Mouse (Mus musculus): ENCODE data around the gene Snrpd2. TPM values are rescaled to one million over a fixed set of nuclear protein-coding genes. Genes with fewer than 3 reads are reported as not detected.
A peak's percentile ranks its signal among the peaks of the same experiment; 100 is the strongest.

Snrpd2 gene
- polyA plus RNA-seq, 1 experiment from 2014 or later = 144 TPM

DNA sequence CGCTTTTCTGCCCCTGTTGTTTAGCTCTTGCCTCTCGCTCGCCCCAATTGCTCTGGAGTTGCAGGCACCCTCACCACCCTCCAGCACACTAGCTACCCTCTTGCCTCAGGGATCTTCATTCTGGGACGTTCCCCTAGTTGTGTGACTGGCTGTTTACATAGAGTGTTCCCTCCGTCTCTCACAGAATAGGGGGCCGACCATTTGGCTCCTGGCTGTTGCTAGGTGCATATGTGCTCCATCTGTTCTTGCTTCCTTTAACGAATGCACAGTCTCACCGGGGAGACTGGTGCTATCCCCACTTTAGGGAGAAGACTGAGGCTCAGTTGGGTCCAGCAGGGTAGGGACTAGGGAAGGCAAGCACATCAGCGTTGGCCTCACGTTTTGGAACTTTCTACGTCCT is 9.1 kb downstream of the Snrpd2 start:
- H3K36me3 ChIP-seq (ENCODE audit: control insufficient read depth, insufficient read depth, low read length) = peaks cover 8% of the 10 kb centered on the region
- ATAC-seq (ENCODE audit: low read depth) = no peak
- H3K27ac ChIP-seq (ENCODE audit: low read length) = no peak overlapping the region
- 57% methylated on average over 11 of the region's 11 CpGs for WGBS
- H3K4me2 ChIP-seq (ENCODE audit: low read depth, low read length) = no peak overlapping the region
- no peak overlapping the region for H3K9ac ChIP-seq (ENCODE audit: low read length)
- no peaks in the 10 kb centered on the region for H3K9me3 ChIP-seq (ENCODE audit: control insufficient read depth, low read length)
- no peak overlapping the region for H3K4me3 ChIP-seq (ENCODE audit: low read length)
- H3K27me3 ChIP-seq (ENCODE audit: control insufficient read depth, insufficient read depth, low read depth, low read length) = peaks cover 9% of the 10 kb centered on the region
- peaks cover 16% of the 10 kb centered on the region; the same call in 1 of the 2 replicates for H3K4me1 ChIP-seq (replicated peaks; ENCODE audit: control insufficient read depth, insufficient read depth, low read length)

DNA sequence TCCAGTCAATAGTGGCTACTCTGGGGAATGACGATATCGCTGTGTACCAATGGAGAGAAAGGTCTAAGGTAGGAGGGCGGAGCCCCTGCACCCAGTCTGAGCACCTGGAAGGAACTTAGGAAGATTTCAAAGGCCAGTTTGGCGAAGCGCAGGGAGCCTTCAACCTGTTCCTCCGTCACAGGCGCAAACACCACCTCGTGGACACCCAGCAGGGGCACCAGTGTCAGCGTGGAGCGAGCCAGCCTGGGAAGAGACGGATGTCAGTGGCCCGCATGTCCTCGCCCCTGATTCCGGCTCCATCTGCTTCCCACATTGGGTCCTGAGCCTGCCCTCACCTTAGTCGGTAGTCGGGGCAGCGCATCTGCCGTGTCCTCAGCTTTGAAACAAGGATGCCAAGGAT is 9.9 kb downstream of the Snrpd2 start:
- H3K4me3 ChIP-seq (ENCODE audit: low read length) = peak overlapping the region; percentile 46
- peaks cover 21% of the 10 kb centered on the region for H3K4me1 ChIP-seq (replicated peaks; ENCODE audit: control insufficient read depth, insufficient read depth, low read length)
- H3K27me3 ChIP-seq (ENCODE audit: control insufficient read depth, insufficient read depth, low read depth, low read length) = peaks cover 11% of the 10 kb centered on the region
- peak overlapping the region; percentile 3; the same call in 1 of the 2 replicates for H3K9ac ChIP-seq (ENCODE audit: low read length)
- no peaks in the 10 kb centered on the region for H3K9me3 ChIP-seq (ENCODE audit: control insufficient read depth, low read length)
- ATAC-seq (ENCODE audit: low read depth) = no peak
- peak overlapping the region; percentile 77 for H3K4me2 ChIP-seq (ENCODE audit: low read depth, low read length)
- 10% methylated on average over 18 of the region's 18 CpGs for WGBS
- H3K27ac ChIP-seq (ENCODE audit: low read length) = no peak overlapping the region
- peaks cover 3% of the 10 kb centered on the region for H3K36me3 ChIP-seq (ENCODE audit: control insufficient read depth, insufficient read depth, low read length)

DNA sequence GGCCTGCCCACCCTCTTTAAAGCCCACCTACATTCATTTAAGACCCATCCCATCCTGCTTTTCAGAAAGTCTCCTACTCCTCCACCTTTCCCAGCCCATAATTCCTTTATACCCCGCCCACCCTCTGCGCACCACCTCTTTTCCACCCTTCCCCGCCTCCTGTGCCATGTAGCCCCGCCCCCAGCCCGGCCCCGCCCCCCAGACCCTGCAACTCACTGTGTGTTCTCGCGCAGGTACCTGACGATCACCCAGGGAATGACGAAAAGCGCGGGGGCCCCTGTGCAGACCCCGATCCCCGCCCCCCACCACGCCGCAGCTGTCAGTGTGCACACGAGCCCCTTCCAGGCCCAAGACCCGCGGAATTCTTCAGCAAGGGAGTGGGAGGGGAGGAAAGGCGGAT is 10.6 kb downstream of the Snrpd2 start:
- peaks cover 15% of the 10 kb centered on the region for H3K27me3 ChIP-seq (ENCODE audit: control insufficient read depth, insufficient read depth, low read depth, low read length)
- H3K36me3 ChIP-seq (ENCODE audit: control insufficient read depth, insufficient read depth, low read length) = no peaks in the 10 kb centered on the region
- H3K4me2 ChIP-seq (ENCODE audit: low read depth, low read length) = peak overlapping the region; percentile 77
- peak overlapping the region; percentile 46 for H3K4me3 ChIP-seq (ENCODE audit: low read length)
- ATAC-seq (ENCODE audit: low read depth) = peak; percentile 49
- no peak overlapping the region for H3K27ac ChIP-seq (ENCODE audit: low read length)
- H3K4me1 ChIP-seq (replicated peaks; ENCODE audit: control insufficient read depth, insufficient read depth, low read length) = peaks cover 28% of the 10 kb centered on the region
- H3K9me3 ChIP-seq (ENCODE audit: control insufficient read depth, low read length) = no peaks in the 10 kb centered on the region
- H3K9ac ChIP-seq (ENCODE audit: low read length) = peak overlapping the region; percentile 63
- 1% methylated on average over 20 of the region's 20 CpGs for WGBS

DNA sequence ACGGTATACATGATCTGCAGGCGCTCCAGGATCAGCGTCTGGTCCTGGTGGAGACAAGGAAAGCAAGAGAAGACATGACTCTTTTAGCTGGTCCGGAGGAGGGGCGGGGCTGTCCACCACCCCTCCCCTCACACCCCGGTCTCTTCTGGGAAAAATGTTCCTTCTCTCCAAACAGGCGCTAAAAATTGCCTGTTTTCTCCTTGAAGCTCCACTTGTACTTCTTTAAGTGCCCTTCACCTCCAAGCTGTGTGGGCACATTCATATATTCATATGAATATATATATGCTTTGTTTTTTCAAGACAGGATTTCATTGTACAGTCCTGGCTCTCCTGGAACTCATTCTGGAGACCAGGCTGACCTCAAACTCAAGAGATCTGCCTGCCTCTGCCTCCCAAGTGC is 13.4 kb downstream of the Snrpd2 start:
- Histone ChIP-seq H3K27me3 (ENCODE audit: control insufficient read depth, insufficient read depth, low read depth, low read length) (peaks cover 15% of the 10 kb centered on the region), H3K9me3 (ENCODE audit: control insufficient read depth, low read length) (0 out of 2 replicates have a peak, but pooled peaks cover 4% of the 10 kb centered on the region), H3K27ac (ENCODE audit: low read length) (no peak overlapping the region), H3K36me3 (ENCODE audit: control insufficient read depth, insufficient read depth, low read length) (no peaks in the 10 kb centered on the region), H3K9ac (ENCODE audit: low read length) (no peak overlapping the region), H3K4me2 (ENCODE audit: low read depth, low read length) (no peak overlapping the region), H3K4me3 (ENCODE audit: low read length) (no peak overlapping the region), H3K4me1 (replicated peaks; ENCODE audit: control insufficient read depth, insufficient read depth, low read length) (peaks cover 29% of the 10 kb centered on the region)
- ATAC-seq (ENCODE audit: low read depth) = no peak
- 61% methylated on average over 7 of the region's 7 CpGs for WGBS

DNA sequence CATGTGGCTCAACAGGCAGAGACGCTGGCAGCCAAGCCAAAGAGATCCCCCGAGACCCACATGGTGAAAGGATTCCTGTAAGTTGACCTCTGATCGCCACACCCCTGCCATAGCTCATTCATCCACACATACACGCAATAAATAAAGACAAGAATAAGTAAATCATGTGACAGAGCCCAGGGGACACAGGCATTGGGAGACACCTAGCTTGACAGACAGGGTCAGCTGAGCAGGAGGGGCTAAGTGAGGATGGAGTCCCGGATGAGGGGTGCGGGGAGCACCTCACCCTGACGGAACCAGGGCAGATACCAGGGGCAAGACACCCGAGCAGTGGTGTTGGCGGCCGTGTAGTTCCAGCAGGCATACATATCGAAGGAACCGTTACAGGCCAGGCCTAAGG is 14.2 kb downstream of the Snrpd2 start:
- Histone ChIP-seq H3K4me3 (ENCODE audit: low read length) (no peak overlapping the region), H3K9ac (ENCODE audit: low read length) (no peak overlapping the region)
- WGBS = 21% methylated on average over 12 of the region's 12 CpGs

DNA sequence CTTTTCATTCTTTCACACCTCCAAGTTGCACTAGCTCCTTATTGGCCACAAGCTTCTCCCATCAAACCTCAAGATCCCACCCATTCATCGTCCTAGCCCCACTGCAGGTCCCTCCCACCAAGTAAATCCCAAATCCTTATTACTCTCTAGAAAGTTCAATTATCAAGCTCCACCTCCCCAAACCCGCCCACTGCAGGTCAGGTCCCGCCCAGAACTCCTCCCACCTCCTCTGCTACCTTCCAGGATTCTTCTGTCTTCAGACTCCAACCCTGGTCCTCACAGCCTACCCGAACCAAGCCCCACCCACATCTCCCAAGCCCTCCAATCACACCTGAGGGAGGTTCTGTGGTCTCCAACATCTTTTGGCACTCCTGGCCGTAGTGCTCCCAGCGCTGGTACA is 14.7 kb downstream of the Snrpd2 start:
- no peak overlapping the region for H3K27ac ChIP-seq (ENCODE audit: low read length)
- no peaks in the 10 kb centered on the region for H3K36me3 ChIP-seq (ENCODE audit: control insufficient read depth, insufficient read depth, low read length)
- H3K27me3 ChIP-seq (ENCODE audit: control insufficient read depth, insufficient read depth, low read depth, low read length) = peaks cover 14% of the 10 kb centered on the region
- 0% methylated on average over 6 of the region's 6 CpGs for WGBS
- 0 out of 2 replicates have a peak, but pooled peaks cover 4% of the 10 kb centered on the region for H3K9me3 ChIP-seq (ENCODE audit: control insufficient read depth, low read length)
- peaks cover 29% of the 10 kb centered on the region for H3K4me1 ChIP-seq (replicated peaks; ENCODE audit: control insufficient read depth, insufficient read depth, low read length)
- peak overlapping the region; percentile 43 for H3K4me2 ChIP-seq (ENCODE audit: low read depth, low read length)
- peak overlapping the region; percentile 7; the same call in 1 of the 2 replicates for H3K4me3 ChIP-seq (ENCODE audit: low read length)
- ATAC-seq (ENCODE audit: low read depth) = peak; percentile 53
- no peak overlapping the region for H3K9ac ChIP-seq (ENCODE audit: low read length)

More for the DNA sequence above, 14.2 kb downstream of the Snrpd2 start:
- H3K36me3 ChIP-seq (ENCODE audit: control insufficient read depth, insufficient read depth, low read length) = no peaks in the 10 kb centered on the region
- ATAC-seq (ENCODE audit: low read depth) = no peak
- H3K9me3 ChIP-seq (ENCODE audit: control insufficient read depth, low read length) = 0 out of 2 replicates have a peak, but pooled peaks cover 4% of the 10 kb centered on the region
- H3K4me2 ChIP-seq (ENCODE audit: low read depth, low read length) = peak overlapping the region; percentile 43; the same call in 1 of the 2 replicates
- H3K4me1 ChIP-seq (replicated peaks; ENCODE audit: control insufficient read depth, insufficient read depth, low read length) = peaks cover 29% of the 10 kb centered on the region
- no peak overlapping the region for H3K27ac ChIP-seq (ENCODE audit: low read length)
- H3K27me3 ChIP-seq (ENCODE audit: control insufficient read depth, insufficient read depth, low read depth, low read length) = peaks cover 15% of the 10 kb centered on the region

DNA sequence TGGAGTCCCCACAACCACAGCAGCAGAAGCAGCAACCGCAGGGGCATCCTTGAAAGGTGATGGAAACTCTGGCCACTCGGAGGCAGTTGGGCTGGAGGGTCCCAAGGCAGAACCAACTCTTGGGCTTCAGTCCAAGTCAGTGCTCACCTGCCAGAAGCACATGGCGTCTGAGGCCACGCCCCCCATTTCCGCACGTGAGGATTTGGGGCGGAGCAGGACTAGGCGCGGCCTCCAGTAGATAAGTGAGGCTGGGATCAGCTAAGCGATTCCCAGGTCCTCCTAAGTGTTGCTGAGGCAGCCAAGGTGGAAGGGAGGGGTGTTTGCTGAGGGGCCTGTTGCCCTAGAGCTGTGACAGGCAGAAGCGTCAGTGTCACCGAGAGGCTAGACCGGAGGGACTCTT is 15.5 kb downstream of the Snrpd2 start:
- Histone ChIP-seq H3K9ac (ENCODE audit: low read length) (no peak overlapping the region), H3K9me3 (ENCODE audit: control insufficient read depth, low read length) (0 out of 2 replicates have a peak, but pooled peaks cover 4% of the 10 kb centered on the region), H3K27me3 (ENCODE audit: control insufficient read depth, insufficient read depth, low read depth, low read length) (peaks cover 6% of the 10 kb centered on the region; the same call in 1 of the 2 replicates), H3K4me1 (replicated peaks; ENCODE audit: control insufficient read depth, insufficient read depth, low read length) (peaks cover 28% of the 10 kb centered on the region), H3K27ac (ENCODE audit: low read length) (no peak overlapping the region), H3K36me3 (ENCODE audit: control insufficient read depth, insufficient read depth, low read length) (no peaks in the 10 kb centered on the region), H3K4me3 (ENCODE audit: low read length) (peak overlapping the region; percentile 18; the same call in 1 of the 2 replicates), H3K4me2 (ENCODE audit: low read depth, low read length) (peak overlapping the region; percentile 43)
- peak; percentile 21 for ATAC-seq (ENCODE audit: low read depth)
- WGBS = under 1% methylated on average over 13 of the region's 13 CpGs

DNA sequence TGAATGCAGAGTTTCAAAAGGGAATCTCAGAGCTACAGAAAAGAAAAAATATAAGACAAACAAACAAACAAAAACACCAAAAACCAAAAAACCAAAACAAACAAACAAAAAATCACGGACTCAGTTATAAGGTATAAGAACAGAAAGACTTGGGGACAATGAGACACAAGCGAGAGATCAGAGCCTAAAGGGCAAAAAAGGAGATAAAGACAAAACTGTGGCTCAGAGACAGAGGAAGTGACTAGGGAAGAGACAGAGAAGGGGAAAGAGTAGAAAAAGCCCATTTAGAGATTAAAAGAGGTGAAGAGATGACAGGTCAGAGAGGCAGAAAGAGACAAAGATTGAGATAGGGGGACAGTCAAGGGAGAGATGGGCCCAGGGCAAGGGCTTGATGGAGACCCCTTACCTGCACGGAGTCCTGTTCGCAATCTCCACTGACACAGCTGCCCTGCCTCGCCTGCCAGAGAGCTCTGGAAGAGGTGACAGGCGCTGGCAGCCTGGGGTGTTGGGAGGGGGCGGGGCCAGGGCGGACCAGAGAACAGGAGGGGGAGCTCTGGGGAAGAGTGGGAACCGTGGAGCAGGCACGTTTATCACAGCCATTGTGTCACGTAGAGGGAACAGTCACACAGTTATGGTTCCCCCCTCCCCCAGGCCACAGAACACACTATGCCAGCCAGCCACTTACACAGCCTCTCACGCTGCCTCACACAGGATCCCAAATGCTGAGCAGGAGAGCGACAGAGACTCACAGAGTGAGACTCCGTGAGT is 16.3 kb downstream of the Snrpd2 start, which contains the start of gene Gipr:
Gipr (minus strand) TSS at position 472 of the 768 bp plus-strand sequence.
- Histone ChIP-seq H3K4me1 (replicated peaks; ENCODE audit: control insufficient read depth, insufficient read depth, low read length) (peaks cover 32% of the 10 kb centered on the region), H3K9ac (ENCODE audit: low read length) (peak within 1 kb of the TSS; percentile 39; the same call in 1 of the 2 replicates), H3K9me3 (ENCODE audit: control insufficient read depth, low read length) (0 out of 2 replicates have a peak, but pooled peaks cover 4% of the 10 kb centered on the region), H3K4me3 (ENCODE audit: low read length) (peak within 1 kb of the TSS; percentile 19), H3K4me2 (ENCODE audit: low read depth, low read length) (peak within 1 kb of the TSS; percentile 43), H3K27ac (ENCODE audit: low read length) (peak within 1 kb of the TSS; percentile 47; the same call in 1 of the 2 replicates), H3K27me3 (ENCODE audit: control insufficient read depth, insufficient read depth, low read depth, low read length) (peaks cover 6% of the 10 kb centered on the region; the same call in 1 of the 2 replicates), H3K36me3 (ENCODE audit: control insufficient read depth, insufficient read depth, low read length) (no peaks in the 10 kb centered on the region)
- WGBS = 8% methylated on average over 14 of the region's 14 CpGs
- ATAC-seq (ENCODE audit: low read depth) = peak; percentile 47

DNA sequence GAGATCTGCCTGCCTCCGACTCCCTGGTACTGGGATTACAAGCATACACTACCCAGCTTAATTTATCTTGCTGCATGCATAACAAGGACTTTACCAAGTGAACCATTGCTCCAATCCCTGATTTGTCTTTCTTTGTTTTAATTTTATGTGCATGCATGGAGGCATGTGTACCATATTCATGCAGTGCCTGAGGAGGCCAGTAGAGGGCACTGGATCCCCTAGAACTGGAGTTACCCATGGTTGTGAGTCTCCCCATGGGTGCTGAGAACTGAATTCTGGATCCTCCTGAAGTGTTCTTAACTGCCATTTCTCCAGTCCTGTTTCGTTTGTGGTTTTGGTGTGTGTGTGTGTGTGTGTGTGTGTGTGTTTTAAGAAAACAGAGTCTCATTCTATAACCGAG is 17.5 kb downstream of the Snrpd2 start:
- ATAC-seq (ENCODE audit: low read depth) = no peak
- no peak overlapping the region for H3K9ac ChIP-seq (ENCODE audit: low read length)
- H3K27ac ChIP-seq (ENCODE audit: low read length) = no peak overlapping the region
- 83% methylated on average over 3 of the region's 3 CpGs for WGBS
- no peak overlapping the region for H3K4me3 ChIP-seq (ENCODE audit: low read length)
- peaks cover 6% of the 10 kb centered on the region; the same call in 1 of the 2 replicates for H3K27me3 ChIP-seq (ENCODE audit: control insufficient read depth, insufficient read depth, low read depth, low read length)
- no peak overlapping the region for H3K4me2 ChIP-seq (ENCODE audit: low read depth, low read length)
- no peaks in the 10 kb centered on the region for H3K36me3 ChIP-seq (ENCODE audit: control insufficient read depth, insufficient read depth, low read length)
- peaks cover 32% of the 10 kb centered on the region for H3K4me1 ChIP-seq (replicated peaks; ENCODE audit: control insufficient read depth, insufficient read depth, low read length)
- 0 out of 2 replicates have a peak, but pooled peaks cover 4% of the 10 kb centered on the region for H3K9me3 ChIP-seq (ENCODE audit: control insufficient read depth, low read length)
